Comparison of ENCODE assay signal across 8 mouse cellular contexts in the genomic region with DNA sequence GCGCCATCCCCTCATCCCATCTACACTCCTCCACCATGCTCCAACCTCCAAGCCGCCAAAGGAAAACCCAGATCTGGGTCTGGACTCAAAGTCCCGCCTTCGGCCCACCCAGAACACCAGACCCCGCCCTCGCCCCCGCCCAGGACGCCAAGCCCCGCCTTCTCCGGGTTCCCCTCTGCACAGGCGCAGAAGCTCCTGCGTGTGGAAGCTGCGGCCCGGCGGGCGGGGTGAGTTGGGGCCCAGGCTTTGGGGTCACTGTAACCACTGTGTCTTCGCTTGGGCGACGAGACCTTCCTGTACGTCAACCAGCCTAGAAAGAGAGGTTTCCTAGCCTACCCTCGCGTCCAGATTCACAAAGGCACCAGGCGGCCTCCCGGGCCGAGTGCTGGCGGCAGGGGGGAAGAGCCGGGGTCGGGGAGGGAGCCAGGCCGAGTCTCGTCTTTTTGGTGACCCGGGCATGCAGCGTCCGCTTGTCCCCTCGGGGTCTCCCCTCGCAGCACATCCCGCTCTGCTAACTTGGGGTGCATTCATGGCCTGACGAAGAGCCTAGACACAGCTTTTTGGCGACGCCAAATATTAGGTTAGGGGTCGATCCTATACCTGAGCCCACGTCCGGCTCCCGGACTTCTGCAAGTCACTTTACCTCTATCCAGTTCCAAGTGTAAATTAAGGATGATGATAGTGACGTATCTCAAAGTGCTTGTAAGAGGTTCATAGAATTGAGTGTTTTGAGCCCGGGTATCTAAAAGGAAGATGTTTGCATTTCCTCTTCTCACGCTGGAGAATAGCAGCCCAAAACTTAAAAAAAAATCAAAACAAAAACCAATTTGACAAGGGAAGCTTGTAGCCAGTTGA. TPM values are rescaled to one million over a fixed set of nuclear protein-coding genes. Genes with fewer than 3 reads are reported as not detected.
DNase-seq lines count a peak whose midpoint lies in the region; ATAC-seq and TF ChIP-seq lines count a peak whose summit lies in the region.

No protein-coding gene starts in this region.

- H3K4me2 ChIP-seq in kidney, embryonic 14.5 days (replicated peaks; ENCODE audit: low read depth, low read length) = peak overlapping the region; percentile 58
- H3K4me2 ChIP-seq in limb, embryonic 14.5 days (replicated peaks; ENCODE audit: low read depth, low read length, severe bottlenecking) = peak overlapping the region; percentile 66
- H3K4me2 ChIP-seq in midbrain, embryonic 16.5 days (ENCODE audit: low read length) = peak overlapping the region; percentile 67

- peak; percentile 93 for TF ChIP-seq POLR2A in embryonic fibroblast, embryonic 13.5 days (IDR thresholded peaks at IDR 0.05; ENCODE audit: low read depth, low read length)
- peak; percentile 93; the same call in 1 of the 2 replicates for TF ChIP-seq POLR2A in limb, embryonic 14.5 days (IDR thresholded peaks at IDR 0.05; ENCODE audit: borderline replicate concordance, extremely low read depth, insufficient read depth, insufficient read length)

- H3K9ac ChIP-seq in kidney, embryonic 14.5 days (ENCODE audit: low read depth, low read length) = peak overlapping the region; percentile 77
- peak overlapping the region; percentile 93 for H3K9ac ChIP-seq in limb, embryonic 14.5 days (ENCODE audit: low read depth, low read length, severe bottlenecking)
- peak overlapping the region; percentile 68 for H3K9ac ChIP-seq in midbrain, embryonic 16.5 days (ENCODE audit: low read depth, low read length)

- no peak for TF ChIP-seq CTCF in embryonic fibroblast, embryonic 13.5 days (IDR thresholded peaks at IDR 0.05; ENCODE audit: borderline replicate concordance, insufficient read depth, low read length)

- peaks cover 2% of the 10 kb centered on the region; the same call in 1 of the 2 replicates for H3K36me3 ChIP-seq in kidney, embryonic 14.5 days (ENCODE audit: control insufficient read depth, insufficient read depth, low read length)
- peaks cover 3% of the 10 kb centered on the region; the same call in 1 of the 2 replicates for H3K36me3 ChIP-seq in limb, embryonic 14.5 days (ENCODE audit: control insufficient read depth, insufficient read depth, low read length)
- H3K36me3 ChIP-seq in midbrain, embryonic 16.5 days (ENCODE audit: control insufficient read depth, insufficient read depth, low read length) = peaks cover 1% of the 10 kb centered on the region; the same call in 1 of the 2 replicates

- no peaks in the 10 kb centered on the region for H3K27me3 ChIP-seq in kidney, embryonic 14.5 days (ENCODE audit: control insufficient read depth, insufficient read depth, low read length)
- H3K27me3 ChIP-seq in limb, embryonic 14.5 days (ENCODE audit: control insufficient read depth, insufficient read depth, low read length) = no peaks in the 10 kb centered on the region
- no peaks in the 10 kb centered on the region for H3K27me3 ChIP-seq in midbrain, embryonic 16.5 days (ENCODE audit: control insufficient read depth, insufficient read depth, low read depth, low read length)

- WGBS in kidney, embryonic 14.5 days = under 1% methylated on average over 46 of the region's 46 CpGs
- WGBS in limb, embryonic 14.5 days = under 1% methylated on average over 40 of the region's 46 CpGs
- WGBS in midbrain, embryonic 16.5 days = under 1% methylated on average over 46 of the region's 46 CpGs

- peak; percentile 99 for ATAC-seq in kidney, embryonic 14.5 days (ENCODE audit: low FRiP score, low TSS enrichment)
- ATAC-seq in limb, embryonic 14.5 days (ENCODE audit: low FRiP score, low read depth) = peak; percentile 97
- peak; percentile 98 for ATAC-seq in midbrain, embryonic 16.5 days

- peaks cover 2% of the 10 kb centered on the region; the same call in 1 of the 2 replicates for H3K4me1 ChIP-seq in embryonic fibroblast, embryonic 13.5 days (ENCODE audit: control insufficient read depth, insufficient read depth, low read length)
- 0 out of 2 replicates have a peak, but pooled peaks cover 7% of the 10 kb centered on the region for H3K4me1 ChIP-seq in kidney, embryonic 14.5 days (ENCODE audit: control insufficient read depth, insufficient read depth, low read length)
- peaks cover 8% of the 10 kb centered on the region; the same call in 1 of the 2 replicates for H3K4me1 ChIP-seq in limb, embryonic 14.5 days (ENCODE audit: control insufficient read depth, insufficient read depth, low read length)
- H3K4me1 ChIP-seq in midbrain, embryonic 16.5 days (ENCODE audit: control insufficient read depth, insufficient read depth, low read length) = peaks cover 8% of the 10 kb centered on the region

- H3K27ac ChIP-seq in embryonic fibroblast, embryonic 13.5 days (ENCODE audit: insufficient read depth, low read length) = no peak overlapping the region
- H3K27ac ChIP-seq in kidney, embryonic 14.5 days (ENCODE audit: low read depth, low read length) = no peak overlapping the region
- peak overlapping the region; percentile 35; the same call in 1 of the 2 replicates for H3K27ac ChIP-seq in limb, embryonic 14.5 days (replicated peaks; ENCODE audit: low read depth, low read length)
- H3K27ac ChIP-seq in midbrain, embryonic 16.5 days (ENCODE audit: low read length) = peak overlapping the region; percentile 1; the same call in 1 of the 2 replicates

- H3K4me3 ChIP-seq in embryonic fibroblast, embryonic 13.5 days (ENCODE audit: insufficient read depth, low read length) = peak overlapping the region; percentile 98
- H3K4me3 ChIP-seq in kidney, embryonic 14.5 days (ENCODE audit: low read length) = peak overlapping the region; percentile 78
- H3K4me3 ChIP-seq in limb, embryonic 14.5 days (replicated peaks; ENCODE audit: low read length) = peak overlapping the region; percentile 84
- H3K4me3 ChIP-seq in midbrain, embryonic 16.5 days (ENCODE audit: low read depth, low read length) = peak overlapping the region; percentile 53

- no peaks in the 10 kb centered on the region for H3K9me3 ChIP-seq in kidney, embryonic 14.5 days (ENCODE audit: control insufficient read depth, low read length)
- H3K9me3 ChIP-seq in limb, embryonic 14.5 days (ENCODE audit: control insufficient read depth, low read length) = no peaks in the 10 kb centered on the region
- H3K9me3 ChIP-seq in midbrain, embryonic 16.5 days (replicated peaks; ENCODE audit: control insufficient read depth, low read length, poor library complexity, severe bottlenecking) = no peaks in the 10 kb centered on the region

- peak; percentile 94 to 95 for DNase-seq in B cell, adult 2 months
- peak; percentile 97 for DNase-seq in brain, adult 2 months (ENCODE audit: low read depth, low spot score)
- peak; percentile 90 for DNase-seq in heart, adult 9 months (ENCODE audit: low spot score in 2 of 2)
- peak; percentile 89 for DNase-seq in limb, embryonic 14.5 days (ENCODE audit: low spot score)
- DNase-seq in spleen, postnatal 10 days (ENCODE audit: low spot score in 2 of 2) = peak; percentile 93 to 96

RNA-seq across cellular contexts. Expression of gene Tstd3, which starts 9.3 kb away (rescaled TPM):
- 15.1 and 18.3 TPM in 2 replicates for polyA plus RNA-seq in embryonic fibroblast, embryonic 13.5 days (2011; ENCODE audit: insufficient read length, low read depth, missing spikeins)
- polyA plus RNA-seq in kidney, embryonic 14.5 days (2014; fragmentation: Nextera tagmentation; extraction: Ambion mirVana) = 12.4 and 13.7 TPM in 2 replicates
- 2.9 and 3.8 TPM in 2 replicates for polyA plus RNA-seq in limb, embryonic 14.5 days (2012; rRNA removed)
- 6.6 and 7.0 TPM in 2 replicates for polyA plus RNA-seq in limb, embryonic 14.5 days (2014; fragmentation: Nextera tagmentation; extraction: Ambion mirVana)
- polyA plus RNA-seq in midbrain, embryonic 16.5 days (2015; fragmentation: Nextera tagmentation; extraction: Ambion mirVana) = 28.9 and 30.5 TPM in 2 replicates

RNA-seq across cellular contexts. Expression of gene Usp45, which starts 9.4 kb away (rescaled TPM):
- 23.9 and 24.6 TPM in 2 replicates for polyA plus RNA-seq in embryonic fibroblast, embryonic 13.5 days (2011; ENCODE audit: insufficient read length, low read depth, missing spikeins)
- polyA plus RNA-seq in kidney, embryonic 14.5 days (2014; fragmentation: Nextera tagmentation; extraction: Ambion mirVana) = 5.9 and 12.6 TPM in 2 replicates
- polyA plus RNA-seq in limb, embryonic 14.5 days (2012; rRNA removed) = 11.3 and 12.0 TPM in 2 replicates
- polyA plus RNA-seq in limb, embryonic 14.5 days (2014; fragmentation: Nextera tagmentation; extraction: Ambion mirVana) = 9.2 and 10.0 TPM in 2 replicates
- polyA plus RNA-seq in midbrain, embryonic 16.5 days (2015; fragmentation: Nextera tagmentation; extraction: Ambion mirVana) = 4.7 and 7.7 TPM in 2 replicates

RNA-seq across cellular contexts. Expression of gene Ccnc, which starts 48.8 kb away (rescaled TPM):
- 45.0 and 49.6 TPM in 2 replicates for polyA plus RNA-seq in embryonic fibroblast, embryonic 13.5 days (2011; ENCODE audit: insufficient read length, low read depth, missing spikeins)
- polyA plus RNA-seq in kidney, embryonic 14.5 days (2014; fragmentation: Nextera tagmentation; extraction: Ambion mirVana) = 48.4 and 48.9 TPM in 2 replicates
- polyA plus RNA-seq in limb, embryonic 14.5 days (2012; rRNA removed) = 17.1 and 18.0 TPM in 2 replicates
- polyA plus RNA-seq in limb, embryonic 14.5 days (2014; fragmentation: Nextera tagmentation; extraction: Ambion mirVana) = 34.7 and 41.1 TPM in 2 replicates
- 75.0 and 78.6 TPM in 2 replicates for polyA plus RNA-seq in midbrain, embryonic 16.5 days (2015; fragmentation: Nextera tagmentation; extraction: Ambion mirVana)

Comparison
In these comparisons a context has a peak if more than half of its experiments do, and no peak if none do; other contexts are left out.
1. H3K27ac ChIP-seq: peak in limb, embryonic 14.5 days (single experiment) and midbrain, embryonic 16.5 days (single experiment); none in embryonic fibroblast, embryonic 13.5 days (single experiment) and kidney, embryonic 14.5 days (single experiment).
2. Peak in every context shown above with its lines, with median percentiles within 50 percentile points of each other: DNase-seq, H3K4me3 ChIP-seq, ATAC-seq, H3K4me2 ChIP-seq and H3K9ac ChIP-seq.